Mouse (Mus musculus) embryonic facial prominence, embryonic 15.5 days (tissue): ENCODE measurements around the gene Nrp1. TPM values are rescaled to one million over a fixed set of nuclear protein-coding genes. Genes with fewer than 3 reads are reported as not detected.
A peak's percentile ranks its signal among the peaks of the same experiment; 100 is the strongest.

Source experiments
- ATAC-seq: fragments of 200-750 bp; cut with Nextera tagmentation; 2 replicates; pipeline ENCODE4 v1.8.0; 2017; ENCODE audit warnings: low read depth, moderate TSS enrichment; ENCODE audit not compliant: insufficient number of reproducible peaks, low FRiP score, low TSS enrichment
- H3K27ac ChIP-seq: fragments of 300-500 bp; sonication (generic); replicated peaks from 2 replicates; pipeline ENCODE4 v1.5.1; 2015; ENCODE audit warnings: mild to moderate bottlenecking, inconsistent platforms
- H3K27me3 ChIP-seq: fragments of 300-500 bp; sonication (generic); 2 replicates; pipeline ENCODE4 v1.6.1; 2015; ENCODE audit warnings: inconsistent platforms
- H3K36me3 ChIP-seq: fragments of 300-500 bp; sonication (generic); 2 replicates; pipeline ENCODE4 v1.6.1; 2015; ENCODE audit warnings: mild to moderate bottlenecking, inconsistent platforms
- H3K4me1 ChIP-seq: fragments of 300-500 bp; sonication (generic); 2 replicates; pipeline ENCODE4 v1.6.1; 2015; ENCODE audit warnings: inconsistent platforms
- H3K4me2 ChIP-seq: fragments of 300-500 bp; sonication (generic); replicated peaks from 2 replicates; pipeline ENCODE4 v1.6.1; 2015; ENCODE audit warnings: mild to moderate bottlenecking, inconsistent platforms
- H3K4me3 ChIP-seq: fragments of 300-500 bp; sonication (generic); replicated peaks from 2 replicates; pipeline ENCODE4 v1.5.1; 2015; ENCODE audit warnings: mild to moderate bottlenecking, inconsistent platforms
- H3K9ac ChIP-seq: fragments of 300-500 bp; sonication (generic); 2 replicates; pipeline ENCODE4 v1.6.1; 2015; ENCODE audit warnings: inconsistent platforms
- H3K9me3 ChIP-seq: fragments of 300-500 bp; sonication (generic); replicated peaks from 2 replicates; pipeline ENCODE4 v1.6.1; 2016; ENCODE audit warnings: inconsistent platforms
- WGBS: fragments of 180-500 bp; shearing (Covaris S2); methylation state at CpG from one replicate; pipeline ENCODE4 v1.1.7; 2015; 5-methylcytosine and 5-hydroxymethylcytosine counted together
- polyA plus RNA-seq: library from polyadenylated mRNA; unstranded; fragments of >200 nt; fragmentation: Nextera tagmentation; extraction: Ambion mirVana; gene quantifications from 2 replicates; pipeline ENCODE4 v1.2.1, GENCODE M21; 2015

Nrp1 gene
- polyA plus RNA-seq, 1 experiment from 2014 or later = 114 TPM

DNA sequence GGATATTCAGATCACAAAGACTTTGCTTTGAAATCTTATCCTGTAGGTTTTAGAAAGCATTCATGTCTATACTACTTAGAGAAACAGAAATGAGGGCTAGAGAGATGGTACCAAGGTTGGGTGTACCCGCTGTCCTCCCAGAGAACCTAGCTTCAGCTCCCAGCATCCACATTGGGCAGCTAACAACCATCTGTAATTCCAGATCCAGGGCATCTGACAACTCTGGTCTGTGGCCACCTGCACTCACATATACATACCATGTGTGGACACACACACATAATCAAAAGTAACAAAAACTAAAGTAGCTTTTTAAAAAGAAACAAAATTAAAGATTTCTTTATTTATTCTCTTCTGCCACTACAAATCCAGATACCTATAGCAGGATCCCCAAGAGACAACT is 3.3 kb upstream of the Nrp1 start:
- no peaks in the 10 kb centered on the region for H3K36me3 ChIP-seq
- H3K4me1 ChIP-seq = peaks cover 14% of the 10 kb centered on the region
- no peaks in the 10 kb centered on the region for H3K9me3 ChIP-seq
- no peaks in the 10 kb centered on the region for H3K27me3 ChIP-seq
- no peak overlapping the region for H3K4me3 ChIP-seq
- 82% methylated on average over 1 of the region's 1 CpGs for WGBS
- no peak overlapping the region for H3K4me2 ChIP-seq
- no peak overlapping the region for H3K27ac ChIP-seq
- ATAC-seq = no peak
- no peak overlapping the region for H3K9ac ChIP-seq

DNA sequence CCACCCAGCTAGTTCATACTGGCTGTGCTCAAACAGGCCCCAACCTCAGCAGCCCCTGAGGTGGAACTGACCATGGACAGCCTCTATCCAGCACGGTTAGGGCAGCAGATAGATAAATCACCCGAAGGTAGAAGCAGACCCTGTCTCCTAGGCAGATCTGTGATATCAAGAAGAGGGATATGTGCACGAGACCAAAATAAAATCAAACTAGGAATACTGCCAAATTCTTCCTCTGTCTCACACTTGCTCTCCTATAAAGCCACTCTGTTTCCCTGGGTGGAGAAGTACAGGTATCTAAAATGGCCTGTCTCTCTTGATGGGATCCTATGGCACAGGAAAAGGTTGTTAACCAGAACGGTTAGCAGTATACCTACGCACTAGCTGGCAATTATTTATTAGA is 2.2 kb upstream of the Nrp1 start:
- Histone ChIP-seq H3K27me3 (0 out of 2 replicates have a peak, but pooled peaks cover under 1% of the 10 kb centered on the region), H3K4me2 (peak overlapping the region; percentile 97; the same call in 1 of the 2 replicates), H3K4me1 (peaks cover 14% of the 10 kb centered on the region), H3K4me3 (no peak overlapping the region), H3K27ac (peak overlapping the region; percentile 95; the same call in 1 of the 2 replicates), H3K9ac (no peak overlapping the region), H3K9me3 (no peaks in the 10 kb centered on the region), H3K36me3 (no peaks in the 10 kb centered on the region)
- ATAC-seq = no peak
- WGBS = 76% methylated on average over 5 of the region's 5 CpGs

DNA sequence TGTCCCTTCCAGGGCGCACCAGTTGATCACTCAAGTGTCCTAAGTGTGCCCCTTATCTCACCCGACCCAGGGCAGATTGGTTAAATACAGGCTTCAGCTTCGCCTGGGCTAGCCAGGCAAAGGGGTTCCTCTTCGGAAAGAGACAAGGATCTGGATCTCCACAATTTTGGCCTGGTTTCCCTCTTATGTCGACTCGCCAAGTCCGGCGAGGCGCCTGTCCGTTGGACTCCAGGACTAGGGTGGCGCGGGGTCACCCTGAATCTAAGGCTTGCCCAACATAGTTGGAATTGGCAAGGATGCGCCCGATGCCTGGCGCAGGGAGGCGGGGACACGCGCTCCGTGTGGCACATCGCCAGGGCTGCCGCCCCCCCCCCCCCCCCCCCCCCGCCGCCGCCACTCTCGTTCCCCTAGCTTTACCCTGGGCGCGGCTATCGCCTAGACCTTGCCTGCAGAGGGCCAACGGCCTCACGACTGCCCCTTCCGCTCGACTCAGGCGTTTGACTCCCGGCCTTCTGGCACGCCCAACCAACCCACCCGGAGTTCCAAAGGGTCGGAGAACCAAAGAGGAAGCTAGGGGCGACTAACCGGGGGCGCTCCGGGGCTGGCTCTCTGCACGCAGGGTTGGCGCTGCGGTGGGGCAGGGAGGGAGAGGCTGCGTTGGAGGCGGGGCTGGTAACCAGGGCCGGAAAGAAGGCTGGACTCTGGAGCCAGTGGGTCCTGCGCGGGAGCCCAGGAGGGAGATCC is 1.4 kb upstream of the Nrp1 start:
- Histone ChIP-seq H3K4me1 (peaks cover 14% of the 10 kb centered on the region), H3K36me3 (no peaks in the 10 kb centered on the region), H3K9me3 (no peaks in the 10 kb centered on the region), H3K4me3 (peak overlapping the region; percentile 74), H3K9ac (peak overlapping the region; percentile 43), H3K27ac (peak overlapping the region; percentile 95), H3K27me3 (0 out of 2 replicates have a peak, but pooled peaks cover 5% of the 10 kb centered on the region), H3K4me2 (peak overlapping the region; percentile 97)
- WGBS = 5% methylated on average over 37 of the region's 49 CpGs
- ATAC-seq = peak; percentile 80

DNA sequence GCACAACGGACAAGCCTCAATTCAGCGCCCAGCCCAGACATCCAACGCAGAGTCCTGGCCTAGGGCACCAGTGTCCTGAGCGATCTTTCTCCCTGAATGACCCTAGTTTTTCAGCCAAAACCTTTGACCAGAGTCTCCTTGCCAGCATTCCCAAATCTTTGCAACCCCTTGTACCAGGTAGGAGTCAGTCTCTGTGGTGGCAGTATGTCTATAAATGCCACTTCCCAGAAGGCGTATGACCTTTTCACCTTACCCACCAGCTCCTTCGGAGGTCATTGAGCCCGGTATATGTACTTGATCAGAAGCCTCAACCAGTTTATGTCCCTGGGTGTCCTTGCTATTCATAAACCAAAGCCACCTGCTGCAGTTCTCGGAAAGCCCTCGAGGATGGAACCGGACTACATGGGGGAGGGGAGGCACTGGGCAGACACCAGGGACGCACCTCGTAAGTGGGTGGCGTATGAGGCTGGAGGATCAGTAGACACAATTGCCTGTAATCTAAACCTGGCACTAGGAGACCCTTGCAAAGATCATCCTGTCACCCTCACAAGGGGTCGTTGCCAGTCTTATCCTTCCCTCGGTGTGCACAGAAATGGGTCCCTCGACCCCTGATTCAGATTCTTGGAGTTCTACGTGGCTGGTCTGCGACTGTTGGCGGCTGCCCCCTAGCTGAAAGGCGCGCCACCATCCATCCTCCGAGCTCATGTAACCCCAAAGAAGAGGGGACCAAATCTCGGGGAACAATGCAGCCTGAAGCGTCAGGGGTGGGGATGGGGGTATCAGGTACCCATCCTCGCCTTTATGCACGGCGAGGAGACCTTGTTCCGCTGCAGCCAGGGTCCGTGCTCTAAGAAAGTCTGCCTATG is 631 bp upstream of the Nrp1 start:
- no peaks in the 10 kb centered on the region for H3K36me3 ChIP-seq
- peak overlapping the region; percentile 62 for H3K9ac ChIP-seq
- H3K4me1 ChIP-seq = peaks cover 14% of the 10 kb centered on the region
- H3K27me3 ChIP-seq = peaks cover 8% of the 10 kb centered on the region; the same call in 1 of the 2 replicates
- under 1% methylated on average over 29 of the region's 29 CpGs for WGBS
- ATAC-seq = peak; percentile 41
- no peaks in the 10 kb centered on the region for H3K9me3 ChIP-seq
- H3K27ac ChIP-seq = peak overlapping the region; percentile 95
- peak overlapping the region; percentile 74 for H3K4me3 ChIP-seq
- peak overlapping the region; percentile 97 for H3K4me2 ChIP-seq

DNA sequence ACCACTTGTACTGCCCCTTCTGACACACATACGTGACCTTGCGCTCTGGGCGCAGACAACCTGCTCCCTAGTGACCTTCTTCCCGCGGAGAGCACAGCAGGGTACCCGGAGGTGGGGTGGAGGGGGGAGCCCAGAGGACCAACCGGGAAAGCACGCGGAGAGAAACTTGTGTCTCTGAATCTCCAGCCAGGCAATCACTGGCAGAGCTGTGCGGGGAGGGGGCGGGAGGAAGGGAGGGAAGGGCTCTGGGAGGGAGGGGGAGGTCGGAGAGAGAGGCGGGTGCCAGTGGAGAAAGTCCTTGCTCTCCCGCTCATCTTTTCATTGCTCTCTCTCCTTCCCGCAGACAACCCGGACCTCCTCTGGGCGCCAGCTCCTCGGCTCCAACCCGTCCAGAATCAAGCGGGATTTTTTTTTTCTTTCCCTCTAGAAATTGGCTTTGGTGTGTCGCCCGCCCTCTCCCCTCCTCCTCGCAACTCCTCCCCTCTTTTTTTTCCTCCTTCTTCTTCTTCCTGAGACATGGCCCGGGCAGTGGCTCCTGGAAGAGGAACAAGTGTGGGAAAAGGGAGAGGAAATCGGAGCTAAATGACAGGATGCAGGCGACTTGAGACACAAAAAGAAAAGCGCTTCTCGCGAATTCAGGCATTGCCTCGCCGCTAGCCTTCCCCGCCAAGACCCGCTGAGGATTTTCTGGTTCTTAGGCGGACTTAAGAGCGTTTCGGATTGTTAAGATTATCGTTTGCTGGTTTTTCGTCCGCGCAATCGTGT is 534 bp downstream of the Nrp1 start:
- Histone ChIP-seq H3K27me3 (peaks cover 9% of the 10 kb centered on the region; the same call in 1 of the 2 replicates), H3K27ac (peak overlapping the region; percentile 95), H3K9me3 (no peaks in the 10 kb centered on the region), H3K36me3 (no peaks in the 10 kb centered on the region), H3K9ac (peak overlapping the region; percentile 81), H3K4me2 (peak overlapping the region; percentile 97), H3K4me3 (peak overlapping the region; percentile 74), H3K4me1 (peaks cover 20% of the 10 kb centered on the region)
- under 1% methylated on average over 40 of the region's 41 CpGs for WGBS
- peak; percentile 35 for ATAC-seq

DNA sequence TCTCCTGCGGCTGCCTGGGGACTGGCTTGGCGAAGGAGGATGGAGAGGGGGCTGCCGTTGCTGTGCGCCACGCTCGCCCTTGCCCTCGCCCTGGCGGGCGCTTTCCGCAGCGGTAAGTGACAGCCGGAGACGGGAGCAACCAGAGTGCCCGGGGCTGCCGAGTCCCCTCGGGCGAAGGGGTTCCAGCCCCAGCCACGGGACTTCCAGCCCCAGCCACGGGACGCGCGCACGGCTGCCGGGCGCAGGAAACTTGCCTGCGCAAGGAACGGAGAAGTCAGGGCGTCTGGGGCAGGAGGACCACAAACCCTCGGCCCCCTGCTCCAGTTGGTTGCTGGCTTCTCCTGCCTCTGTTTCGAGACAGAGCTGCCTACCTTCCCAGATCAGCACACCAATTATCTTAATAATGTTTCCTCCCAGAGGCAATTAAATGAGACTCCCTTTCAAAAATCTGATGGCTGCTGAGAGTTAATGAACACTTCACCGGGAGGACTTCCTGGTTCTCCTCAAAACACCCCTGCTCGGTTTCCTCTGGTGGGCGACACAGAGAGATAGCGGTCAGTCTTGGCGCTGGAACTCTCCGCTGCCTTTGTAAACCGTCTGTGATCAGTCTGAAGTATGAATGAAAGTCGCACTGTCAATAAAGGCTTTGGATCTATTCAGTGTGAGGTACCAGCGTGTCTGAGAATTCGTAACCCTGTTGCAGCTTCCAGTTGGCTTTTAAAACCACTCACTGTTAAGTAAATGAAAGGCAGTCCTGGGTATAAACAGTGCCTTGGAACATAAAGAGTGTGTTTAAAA is 1.3 kb downstream of the Nrp1 start:
- Histone ChIP-seq H3K4me3 (peak overlapping the region; percentile 74), H3K9ac (peak overlapping the region; percentile 81), H3K36me3 (no peaks in the 10 kb centered on the region), H3K27ac (peak overlapping the region; percentile 95), H3K27me3 (peaks cover 9% of the 10 kb centered on the region; the same call in 1 of the 2 replicates), H3K4me2 (peak overlapping the region; percentile 97), H3K9me3 (no peaks in the 10 kb centered on the region), H3K4me1 (peaks cover 20% of the 10 kb centered on the region)
- ATAC-seq = no peak
- under 1% methylated on average over 40 of the region's 40 CpGs for WGBS

DNA sequence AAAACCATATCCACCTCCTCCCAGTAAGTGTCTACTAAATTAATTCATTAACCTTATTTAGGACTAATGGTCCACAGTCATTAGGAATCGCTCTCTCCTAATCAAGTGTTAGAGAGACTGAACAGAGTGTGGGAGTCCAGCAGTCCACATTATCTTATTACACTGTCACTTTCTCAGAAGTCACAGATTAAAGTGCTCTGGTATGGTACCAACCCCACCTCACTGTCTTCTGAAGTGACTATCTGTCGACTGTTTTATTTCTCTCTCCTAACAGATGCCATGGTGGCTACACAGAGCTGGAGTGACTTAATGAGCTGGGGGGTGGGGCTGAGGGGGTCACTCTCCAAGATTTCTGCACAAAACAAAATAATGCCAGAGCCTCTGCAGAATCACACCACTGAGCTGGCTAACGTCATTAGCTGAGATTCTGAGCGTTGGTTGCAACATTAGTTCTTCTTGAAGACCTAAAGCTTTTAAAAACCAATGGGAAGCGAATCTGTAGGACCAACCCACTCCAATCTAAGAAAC is 3.0 kb downstream of the Nrp1 start:
- Histone ChIP-seq H3K9ac (no peak overlapping the region), H3K4me3 (peak overlapping the region; percentile 74), H3K27ac (no peak overlapping the region), H3K9me3 (no peaks in the 10 kb centered on the region), H3K4me2 (peak overlapping the region; percentile 97), H3K27me3 (peaks cover 9% of the 10 kb centered on the region; the same call in 1 of the 2 replicates), H3K4me1 (peaks cover 20% of the 10 kb centered on the region), H3K36me3 (no peaks in the 10 kb centered on the region)
- 49% methylated on average over 5 of the region's 5 CpGs for WGBS
- ATAC-seq = no peak

DNA sequence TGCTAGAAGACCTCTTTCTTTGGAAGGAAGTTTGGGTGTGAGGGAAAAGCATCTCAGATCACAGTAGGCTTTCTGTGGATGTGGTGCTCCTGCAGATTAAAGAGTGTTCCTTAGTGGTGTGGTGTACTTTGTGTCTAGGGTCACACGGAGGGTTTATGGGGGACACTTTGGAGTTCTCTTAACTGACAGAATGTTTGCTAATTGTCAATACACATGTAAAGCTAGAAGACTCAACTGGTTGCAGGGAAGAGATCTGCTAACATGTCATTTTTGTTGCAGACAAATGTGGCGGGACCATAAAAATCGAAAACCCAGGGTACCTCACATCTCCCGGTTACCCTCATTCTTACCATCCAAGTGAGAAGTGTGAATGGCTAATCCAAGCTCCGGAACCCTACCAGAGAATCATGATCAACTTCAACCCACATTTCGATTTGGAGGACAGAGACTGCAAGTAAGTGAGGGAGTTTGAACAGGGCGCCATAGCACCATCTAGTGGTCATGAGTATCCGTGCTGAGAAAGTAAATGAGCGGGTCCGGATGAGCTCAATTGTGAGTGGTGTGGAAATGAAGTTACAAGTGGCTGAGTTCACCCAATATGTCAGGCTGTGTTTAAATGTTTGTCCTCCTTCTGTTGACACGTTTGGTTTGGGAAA is 4.7 kb downstream of the Nrp1 start:
- Histone ChIP-seq H3K4me1 (peaks cover 7% of the 10 kb centered on the region), H3K27ac (no peak overlapping the region; the same call in 1 of the 2 replicates), H3K9ac (no peak overlapping the region), H3K36me3 (no peaks in the 10 kb centered on the region), H3K9me3 (no peaks in the 10 kb centered on the region), H3K4me2 (peak overlapping the region; percentile 97), H3K27me3 (peaks cover 9% of the 10 kb centered on the region; the same call in 1 of the 2 replicates), H3K4me3 (peak overlapping the region; percentile 28)
- no peak for ATAC-seq
- WGBS = 12% methylated on average over 11 of the region's 11 CpGs

DNA sequence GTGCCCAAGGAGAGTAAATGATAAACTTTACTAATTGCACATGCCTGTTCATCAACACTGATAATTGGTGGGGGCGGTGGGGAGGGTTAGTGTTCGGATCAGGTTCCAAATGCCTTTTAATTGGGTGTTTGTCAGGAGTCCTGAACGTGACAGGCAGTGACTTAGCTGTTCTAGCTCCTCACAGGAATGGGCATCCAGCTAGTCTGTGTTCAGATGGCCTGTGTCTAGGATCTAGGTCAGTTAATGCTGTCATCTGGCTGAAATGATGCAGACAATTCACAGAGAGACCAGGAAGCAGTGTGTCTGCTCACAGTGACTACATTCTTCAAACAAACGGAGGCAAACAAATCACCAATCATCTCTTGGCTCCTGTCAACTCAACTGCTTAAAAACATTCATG is 12.1 kb downstream of the Nrp1 start:
- H3K9ac ChIP-seq = no peak overlapping the region
- no peaks in the 10 kb centered on the region for H3K27me3 ChIP-seq
- no peak overlapping the region for H3K27ac ChIP-seq
- ATAC-seq = peak; percentile 24; the same call in 1 of the 2 replicates
- WGBS = 48% methylated on average over 4 of the region's 4 CpGs
- no peak overlapping the region for H3K4me2 ChIP-seq
- H3K4me3 ChIP-seq = no peak overlapping the region
- H3K4me1 ChIP-seq = 0 out of 2 replicates have a peak, but pooled peaks cover 8% of the 10 kb centered on the region
- no peaks in the 10 kb centered on the region for H3K9me3 ChIP-seq
- no peaks in the 10 kb centered on the region for H3K36me3 ChIP-seq
